Mouse (Mus musculus): ENCODE results near the gene Ier2. TPM values are rescaled to one million over a fixed set of nuclear protein-coding genes. Genes with fewer than 3 reads are reported as not detected.
A peak's percentile ranks its signal among the peaks of the same experiment; 100 is the strongest.

Ier2 gene
- polyA plus RNA-seq, 1 experiment from 2014 or later: 82.8 TPM

DNA sequence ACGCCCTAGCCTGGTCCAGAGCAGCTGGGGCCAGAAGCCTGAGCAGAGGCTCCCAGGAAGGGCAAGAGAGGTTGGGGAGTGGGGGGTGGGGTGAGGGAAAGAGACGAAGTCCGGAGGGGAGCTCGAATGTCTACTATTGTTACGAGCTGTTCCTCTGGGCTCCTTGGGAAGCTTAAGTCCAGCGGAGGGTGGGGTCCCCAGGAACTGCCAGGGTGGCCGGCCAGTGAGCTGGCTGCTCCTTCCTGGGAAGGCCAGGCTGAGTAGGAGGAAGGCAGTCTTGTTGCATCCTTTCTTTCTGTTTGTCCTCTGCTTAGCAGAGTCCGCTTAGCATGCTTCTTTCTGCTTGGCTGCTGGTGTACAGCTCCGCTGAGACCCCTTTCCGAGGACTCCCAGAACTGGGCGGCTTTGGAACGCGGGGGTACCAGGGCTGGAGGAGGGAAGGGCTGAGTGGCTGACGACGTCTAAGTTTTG, 45.5 kb upstream of the Ier2 start:
- TF ChIP-seq CTCF (IDR thresholded peaks at IDR 0.05; ENCODE audit: low read depth) (no peak), EP300 (optimal IDR thresholded peaks at IDR 0.05) (no peak)
- H3K4me1 ChIP-seq (replicated peaks; ENCODE audit: control insufficient read depth, insufficient read depth): peaks cover 5% of the 10 kb centered on the region; the same call in 1 of the 2 replicates
- no peaks in the 10 kb centered on the region for H3K27me3 ChIP-seq (ENCODE audit: control insufficient read depth, insufficient read depth, low read length)
- peak overlapping the region; percentile 50 for H3K4me2 ChIP-seq (replicated peaks; ENCODE audit: low read depth)
- no peaks in the 10 kb centered on the region for H3K9me3 ChIP-seq (ENCODE audit: control insufficient read depth, low read length)
- H3K36me3 ChIP-seq (ENCODE audit: control insufficient read depth, insufficient read depth, low read length): peaks cover 5% of the 10 kb centered on the region; the same call in 1 of the 2 replicates
- H3K4me3 ChIP-seq (ENCODE audit: low read depth, low read length): no peak overlapping the region
- H3K27ac ChIP-seq (replicated peaks): peak overlapping the region; percentile 89
- ATAC-seq (ENCODE audit: low FRiP score, low TSS enrichment) (no peak; the same call in 1 of the 2 replicates), DNase-seq (ENCODE audit: low spot score) (no peak)
- 42% methylated on average over 14 of the region's 15 CpGs for WGBS
- H3K9ac ChIP-seq (ENCODE audit: low read length): no peak overlapping the region; the same call in 1 of the 2 replicates

DNA sequence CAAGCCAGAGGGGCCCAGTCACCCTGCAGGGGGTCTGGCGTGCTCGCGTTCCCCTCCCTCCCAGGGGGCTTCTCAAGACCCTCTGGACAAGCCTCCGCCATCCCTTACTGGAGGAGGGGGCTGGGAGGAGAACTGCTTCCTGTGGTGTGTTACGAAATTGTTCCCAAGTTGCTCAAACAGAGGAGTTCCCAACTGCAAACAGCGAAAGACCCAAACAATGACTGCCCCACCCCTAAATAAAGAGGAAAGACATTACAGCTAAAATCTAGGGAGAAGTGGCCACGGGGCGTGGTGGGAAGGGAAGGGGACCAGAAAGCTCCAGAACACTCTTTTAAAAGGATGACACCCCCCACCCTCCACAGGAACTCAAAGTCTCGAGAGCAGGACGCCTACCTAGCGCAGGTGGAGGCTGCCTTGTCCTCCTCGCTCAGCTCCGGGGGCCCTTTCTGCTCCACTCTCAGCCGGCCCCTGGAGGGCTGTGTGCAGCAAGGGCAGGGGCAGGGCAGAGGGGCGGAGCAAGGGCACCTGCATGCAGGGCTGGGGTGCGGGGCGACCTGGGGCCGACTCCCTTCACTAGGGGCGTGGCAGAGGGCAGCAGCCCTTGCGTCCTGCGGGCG, 44.7 kb upstream of the Ier2 start:
- Histone ChIP-seq H3K9ac (ENCODE audit: low read length) (peak overlapping the region; percentile 57), H3K4me2 (replicated peaks; ENCODE audit: low read depth) (peak overlapping the region; percentile 50), H3K36me3 (ENCODE audit: control insufficient read depth, insufficient read depth, low read length) (peaks cover 5% of the 10 kb centered on the region; the same call in 1 of the 2 replicates), H3K27me3 (ENCODE audit: control insufficient read depth, insufficient read depth, low read length) (no peaks in the 10 kb centered on the region), H3K4me1 (replicated peaks; ENCODE audit: control insufficient read depth, insufficient read depth) (peaks cover 2% of the 10 kb centered on the region; the same call in 1 of the 2 replicates), H3K9me3 (ENCODE audit: control insufficient read depth, low read length) (no peaks in the 10 kb centered on the region), H3K4me3 (ENCODE audit: low read depth, low read length) (peak overlapping the region; percentile 32), H3K27ac (replicated peaks) (peak overlapping the region; percentile 89)
- 30% methylated on average over 22 of the region's 22 CpGs for WGBS
- ATAC-seq (ENCODE audit: low FRiP score, low TSS enrichment): peak; percentile 84
- TF ChIP-seq CTCF (IDR thresholded peaks at IDR 0.05; ENCODE audit: low read depth) (no peak), EP300 (optimal IDR thresholded peaks at IDR 0.05) (no peak)
- DNase-seq (ENCODE audit: low spot score): peak; percentile 95

DNA sequence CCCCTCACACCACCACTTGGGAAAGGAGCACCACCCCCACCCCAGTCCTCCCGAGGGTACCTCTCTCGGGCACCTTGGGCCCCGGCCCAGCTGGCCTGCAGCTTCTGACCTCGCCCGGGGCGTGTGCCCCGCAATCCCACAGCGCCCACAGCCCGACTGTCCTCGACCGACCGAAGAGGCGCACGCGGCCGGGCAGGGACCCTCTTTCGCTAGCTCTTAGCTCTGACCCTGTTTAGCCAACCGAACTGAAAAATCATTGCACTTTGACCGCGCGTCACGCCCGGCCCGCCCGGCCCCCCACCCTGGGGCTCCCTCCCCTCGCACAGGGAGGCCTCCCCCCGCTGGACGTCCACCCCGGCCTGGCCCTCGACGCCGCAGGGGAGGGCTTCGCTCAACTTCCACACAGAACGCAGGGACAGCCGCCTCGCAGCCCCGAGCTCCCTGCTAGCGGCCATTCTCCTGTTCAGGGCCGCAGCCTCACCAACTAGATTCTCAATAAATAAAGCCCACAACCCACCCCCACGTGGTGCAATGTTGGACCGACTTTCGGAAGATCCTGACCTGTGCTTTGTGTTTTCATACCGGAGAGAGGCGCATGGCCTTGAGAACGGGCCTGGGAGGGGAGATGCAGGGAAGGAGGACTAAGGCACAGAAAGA, 44.1 kb upstream of the Ier2 start:
- Histone ChIP-seq H3K4me2 (replicated peaks; ENCODE audit: low read depth) (peak overlapping the region; percentile 50), H3K9me3 (ENCODE audit: control insufficient read depth, low read length) (no peaks in the 10 kb centered on the region), H3K4me3 (ENCODE audit: low read depth, low read length) (peak overlapping the region; percentile 32), H3K27me3 (ENCODE audit: control insufficient read depth, insufficient read depth, low read length) (no peaks in the 10 kb centered on the region), H3K27ac (replicated peaks) (peak overlapping the region; percentile 89), H3K36me3 (ENCODE audit: control insufficient read depth, insufficient read depth, low read length) (peaks cover 5% of the 10 kb centered on the region; the same call in 1 of the 2 replicates), H3K4me1 (replicated peaks; ENCODE audit: control insufficient read depth, insufficient read depth) (peaks cover 2% of the 10 kb centered on the region; the same call in 1 of the 2 replicates), H3K9ac (ENCODE audit: low read length) (peak overlapping the region; percentile 57)
- no peak for TF ChIP-seq EP300 (optimal IDR thresholded peaks at IDR 0.05)
- no peak for TF ChIP-seq CTCF (IDR thresholded peaks at IDR 0.05; ENCODE audit: low read depth)
- peak; percentile 79 for DNase-seq (ENCODE audit: low spot score)
- ATAC-seq (ENCODE audit: low FRiP score, low TSS enrichment): peak; percentile 30
- 43% methylated on average over 42 of the region's 45 CpGs for WGBS

DNA sequence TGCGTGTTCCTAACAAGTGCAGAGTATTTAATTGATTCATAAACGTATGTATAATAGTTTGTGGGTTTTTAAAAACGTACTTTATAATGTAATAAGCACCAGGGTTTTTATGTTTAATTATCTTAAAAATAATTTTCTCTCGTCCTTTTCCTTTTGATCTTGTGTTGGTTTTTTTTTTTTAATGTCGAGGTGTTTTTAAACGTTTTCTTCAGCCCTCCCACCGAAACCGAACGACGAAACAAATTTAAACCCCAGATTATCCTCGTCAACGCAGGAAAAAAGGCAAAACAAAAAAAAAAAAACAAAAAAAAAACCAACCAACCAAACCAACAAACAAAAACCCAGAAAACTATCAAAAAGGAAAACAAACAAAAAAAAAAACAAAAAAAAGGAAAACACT, 43.3 kb upstream of the Ier2 start:
- ATAC-seq (ENCODE audit: low FRiP score, low TSS enrichment): no peak
- H3K36me3 ChIP-seq (ENCODE audit: control insufficient read depth, insufficient read depth, low read length): 0 out of 2 replicates have a peak, but pooled peaks cover 2% of the 10 kb centered on the region
- peak overlapping the region; percentile 50; the same call in 1 of the 2 replicates for H3K9ac ChIP-seq (ENCODE audit: low read length)
- peaks cover 2% of the 10 kb centered on the region; the same call in 1 of the 2 replicates for H3K4me1 ChIP-seq (replicated peaks; ENCODE audit: control insufficient read depth, insufficient read depth)
- H3K9me3 ChIP-seq (ENCODE audit: control insufficient read depth, low read length): no peaks in the 10 kb centered on the region
- no peak for DNase-seq (ENCODE audit: low spot score)
- H3K27me3 ChIP-seq (ENCODE audit: control insufficient read depth, insufficient read depth, low read length): no peaks in the 10 kb centered on the region
- peak overlapping the region; percentile 35 for H3K4me3 ChIP-seq (ENCODE audit: low read depth, low read length)
- WGBS: 50% methylated on average over 12 of the region's 12 CpGs
- peak overlapping the region; percentile 60 for H3K4me2 ChIP-seq (replicated peaks; ENCODE audit: low read depth)
- no peak for TF ChIP-seq CTCF (IDR thresholded peaks at IDR 0.05; ENCODE audit: low read depth)
- no peak for TF ChIP-seq EP300 (optimal IDR thresholded peaks at IDR 0.05)
- H3K27ac ChIP-seq (replicated peaks): no peak overlapping the region

DNA sequence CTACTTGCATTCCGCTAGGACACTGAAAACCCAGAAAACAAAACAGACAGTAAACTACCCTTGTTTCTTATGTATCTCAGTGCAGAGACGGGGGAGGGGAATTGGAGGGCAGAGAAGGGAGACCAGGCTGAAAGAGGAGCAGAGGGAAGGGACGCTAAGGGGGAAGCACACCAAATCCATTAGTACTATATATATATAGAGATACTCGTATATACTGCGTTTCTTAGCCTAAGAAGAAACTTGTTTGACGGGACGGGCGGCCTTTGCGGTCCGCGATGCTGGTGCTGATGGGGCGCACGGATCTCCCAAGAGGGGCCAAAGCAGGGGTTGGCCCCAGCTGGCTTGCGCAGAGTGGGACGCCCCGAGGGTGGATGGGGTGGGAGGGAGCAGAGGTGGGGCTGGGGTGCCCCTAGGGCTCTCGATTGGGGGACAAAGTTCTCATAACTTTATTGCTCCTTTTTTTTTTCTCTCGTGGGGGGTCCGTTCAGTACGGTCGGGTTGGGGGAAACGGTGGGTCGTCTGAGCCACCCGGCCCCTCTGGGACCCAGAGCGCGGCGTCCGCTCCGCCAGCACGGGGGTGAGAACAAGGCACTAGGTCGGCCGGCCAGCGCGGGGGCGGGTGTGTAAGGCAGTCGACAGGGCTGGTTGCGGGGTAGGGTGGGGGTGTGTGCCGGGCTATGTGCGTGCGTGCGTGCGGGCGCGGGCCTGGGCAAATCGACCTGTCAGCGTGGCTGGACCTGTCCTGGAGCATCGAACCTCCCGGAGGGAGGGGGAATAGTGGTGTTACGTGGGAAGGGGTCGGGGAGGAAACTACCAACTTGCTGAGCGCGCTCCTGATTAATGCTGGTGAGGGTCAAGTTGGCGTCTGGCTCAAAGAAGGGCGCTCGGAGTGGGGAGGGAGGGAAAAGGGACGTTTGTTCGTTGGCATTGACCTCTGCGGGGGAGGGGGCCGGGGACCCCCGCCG, 42.5 kb upstream of the Ier2 start:
- 0 out of 2 replicates have a peak, but pooled peaks cover 2% of the 10 kb centered on the region for H3K36me3 ChIP-seq (ENCODE audit: control insufficient read depth, insufficient read depth, low read length)
- no peaks in the 10 kb centered on the region for H3K27me3 ChIP-seq (ENCODE audit: control insufficient read depth, insufficient read depth, low read length)
- H3K27ac ChIP-seq (replicated peaks): peak overlapping the region; percentile 45; the same call in 1 of the 2 replicates
- H3K9me3 ChIP-seq (ENCODE audit: control insufficient read depth, low read length): no peaks in the 10 kb centered on the region
- peaks cover 2% of the 10 kb centered on the region; the same call in 1 of the 2 replicates for H3K4me1 ChIP-seq (replicated peaks; ENCODE audit: control insufficient read depth, insufficient read depth)
- H3K4me3 ChIP-seq (ENCODE audit: low read depth, low read length): peak overlapping the region; percentile 35
- H3K9ac ChIP-seq (ENCODE audit: low read length): peak overlapping the region; percentile 50
- ATAC-seq (ENCODE audit: low FRiP score, low TSS enrichment) (no peak), DNase-seq (ENCODE audit: low spot score) (peak; percentile 60)
- H3K4me2 ChIP-seq (replicated peaks; ENCODE audit: low read depth): peak overlapping the region; percentile 60
- TF ChIP-seq EP300 (optimal IDR thresholded peaks at IDR 0.05) (no peak), CTCF (IDR thresholded peaks at IDR 0.05; ENCODE audit: low read depth) (no peak)
- WGBS: 22% methylated on average over 51 of the region's 61 CpGs
